In genomic region chr9:44497624-44498377, GRCm38 (mm10) we compare ENCODE assay signal across 8 mouse cellular contexts. TPM values are rescaled to one million over a fixed set of nuclear protein-coding genes. Genes with fewer than 3 reads are reported as not detected.
DNase-seq lines count a peak whose midpoint lies in the region; ATAC-seq and TF ChIP-seq lines count a peak whose summit lies in the region.

No protein-coding gene starts in this region.

- peak; percentile 38 for DNase-seq in gastrocnemius, postnatal 14 days
- no peak for DNase-seq in gastrocnemius, adult 18-20 months (ENCODE audit: low spot score)
- peak; percentile 73 for DNase-seq in MN1 (ENCODE audit: low spot score)
- DNase-seq in lung, embryonic 14.5 days = peak; percentile 82
- peak; percentile 68 for DNase-seq in testis, postnatal 10 days (ENCODE audit: low spot score)
- no peak for DNase-seq in right cerebral cortex, postnatal 25 days

- 2% methylated on average over 11 of the region's 11 CpGs for WGBS in forebrain, embryonic 13.5 days
- 3% methylated on average over 11 of the region's 11 CpGs for WGBS in intestine, embryonic 15.5 days
- under 1% methylated on average over 11 of the region's 11 CpGs for WGBS in lung, embryonic 14.5 days

- TF ChIP-seq CTCF in lung, embryonic 14.5 days (IDR thresholded peaks at IDR 0.05; ENCODE audit: low read depth) = no peak

- intact Hi-C loops in gastrocnemius, postnatal 14 days (cut with DNase I; ENCODE audit: low total_unique reads) = no loop called here

- H3K27ac ChIP-seq in forebrain, embryonic 13.5 days = peak overlapping the region; percentile 95
- peak overlapping the region; percentile 95 for H3K27ac ChIP-seq in intestine, embryonic 15.5 days
- peak overlapping the region; percentile 99 for H3K27ac ChIP-seq in lung, embryonic 14.5 days (ENCODE audit: low read depth)

- H3K9ac ChIP-seq in forebrain, embryonic 13.5 days = peak overlapping the region; percentile 68
- peak overlapping the region; percentile 46 for H3K9ac ChIP-seq in intestine, embryonic 15.5 days
- peak overlapping the region; percentile 58 for H3K9ac ChIP-seq in lung, embryonic 14.5 days

- H3K4me1 ChIP-seq in forebrain, embryonic 13.5 days = peaks cover 90% of the 10 kb centered on the region
- H3K4me1 ChIP-seq in intestine, embryonic 15.5 days (replicated peaks) = peaks cover 89% of the 10 kb centered on the region
- H3K4me1 ChIP-seq in lung, embryonic 14.5 days (ENCODE audit: insufficient read depth) = peaks cover 66% of the 10 kb centered on the region

- H3K27me3 ChIP-seq in forebrain, embryonic 13.5 days = no peaks in the 10 kb centered on the region
- no peaks in the 10 kb centered on the region for H3K27me3 ChIP-seq in intestine, embryonic 15.5 days (replicated peaks)
- no peaks in the 10 kb centered on the region for H3K27me3 ChIP-seq in lung, embryonic 14.5 days (ENCODE audit: insufficient read depth, low read length)

- peaks cover 13% of the 10 kb centered on the region for H3K36me3 ChIP-seq in forebrain, embryonic 13.5 days (ENCODE audit: poor library complexity, severe bottlenecking)
- H3K36me3 ChIP-seq in intestine, embryonic 15.5 days = no peaks in the 10 kb centered on the region
- peaks cover 27% of the 10 kb centered on the region for H3K36me3 ChIP-seq in lung, embryonic 14.5 days (ENCODE audit: insufficient read depth)

- no peak for ATAC-seq in forebrain, embryonic 13.5 days
- peak; percentile 70 for ATAC-seq in intestine, embryonic 15.5 days
- ATAC-seq in lung, embryonic 14.5 days (ENCODE audit: insufficient read depth) = peak; percentile 29

- H3K9me3 ChIP-seq in forebrain, embryonic 13.5 days (replicated peaks) = no peaks in the 10 kb centered on the region
- H3K9me3 ChIP-seq in intestine, embryonic 15.5 days = no peaks in the 10 kb centered on the region
- H3K9me3 ChIP-seq in lung, embryonic 14.5 days (ENCODE audit: low read depth, low read length) = no peaks in the 10 kb centered on the region

- peak overlapping the region; percentile 84 for H3K4me2 ChIP-seq in forebrain, embryonic 13.5 days
- peak overlapping the region; percentile 85 for H3K4me2 ChIP-seq in intestine, embryonic 15.5 days (replicated peaks)
- H3K4me2 ChIP-seq in lung, embryonic 14.5 days = peak overlapping the region; percentile 90

- peak overlapping the region; percentile 43 for H3K4me3 ChIP-seq in forebrain, embryonic 13.5 days
- H3K4me3 ChIP-seq in intestine, embryonic 15.5 days (replicated peaks) = peak overlapping the region; percentile 38
- H3K4me3 ChIP-seq in lung, embryonic 14.5 days (ENCODE audit: low read depth, low read length) = peak overlapping the region; percentile 43

RNA-seq across cellular contexts. Expression of gene Bcl9l, which starts 15.2 kb away (rescaled TPM):
- 10 to 100 TPM; 38.9 to 44.2 TPM for total RNA-seq in gastrocnemius, postnatal 14 days (2021)
- total RNA-seq in gastrocnemius, adult 18-20 months (2021) = 10 to 100 TPM; 36.0 to 36.6 TPM
- 8.6 and 9.1 TPM in 2 replicates for polyA plus RNA-seq in forebrain, embryonic 13.5 days (2015; fragmentation: Nextera tagmentation; extraction: Ambion mirVana)
- 7.5 and 7.8 TPM in 2 replicates for polyA plus RNA-seq in intestine, embryonic 15.5 days (2015; fragmentation: Nextera tagmentation; extraction: Ambion mirVana)
- 16.3 and 17.3 TPM in 2 replicates for polyA plus RNA-seq in lung, embryonic 14.5 days (2014; fragmentation: Nextera tagmentation; extraction: Ambion mirVana)

RNA-seq across cellular contexts. Expression of gene Upk2, which starts 43.0 kb away (rescaled TPM):
- total RNA-seq in gastrocnemius, postnatal 14 days (2021) = under 1 TPM; 0.35 to 0.78 TPM
- total RNA-seq in gastrocnemius, adult 18-20 months (2021) = under 1 TPM; 0.43 to 0.83 TPM
- polyA plus RNA-seq in forebrain, embryonic 13.5 days (2015; fragmentation: Nextera tagmentation; extraction: Ambion mirVana) = not detected in 2 replicates
- 1.2 TPM in 2 replicates for polyA plus RNA-seq in intestine, embryonic 15.5 days (2015; fragmentation: Nextera tagmentation; extraction: Ambion mirVana)
- polyA plus RNA-seq in lung, embryonic 14.5 days (2014; fragmentation: Nextera tagmentation; extraction: Ambion mirVana) = 0.39 and 0.53 TPM in 2 replicates

RNA-seq across cellular contexts. Expression of gene Foxr1, which starts 56.9 kb away (rescaled TPM):
- not detected for total RNA-seq in gastrocnemius, postnatal 14 days (2021)
- total RNA-seq in gastrocnemius, adult 18-20 months (2021) = not detected
- polyA plus RNA-seq in forebrain, embryonic 13.5 days (2015; fragmentation: Nextera tagmentation; extraction: Ambion mirVana) = not detected in 2 replicates
- not detected in 2 replicates for polyA plus RNA-seq in intestine, embryonic 15.5 days (2015; fragmentation: Nextera tagmentation; extraction: Ambion mirVana)
- polyA plus RNA-seq in lung, embryonic 14.5 days (2014; fragmentation: Nextera tagmentation; extraction: Ambion mirVana) = not detected in 2 replicates

Comparison
In these comparisons a context has a peak if more than half of its experiments do, and no peak if none do; other contexts are left out.
1. DNase-seq: peak in gastrocnemius, postnatal 14 days (single experiment), MN1 (single experiment), lung, embryonic 14.5 days (single experiment) and testis, postnatal 10 days (single experiment); none in gastrocnemius, adult 18-20 months (single experiment) and right cerebral cortex, postnatal 25 days (single experiment).
2. Peak in every context shown above with its lines, with median percentiles within 50 percentile points of each other: H3K27ac ChIP-seq, H3K4me2 ChIP-seq, H3K4me3 ChIP-seq and H3K9ac ChIP-seq.